Mouse (Mus musculus) ES-E14 (cell line): Measurements from ENCODE around the gene Map3k5.

ENCODE experiments used
- CHD2 ChIP-seq: IDR thresholded peaks from 2 replicates; pipeline ENCODE4 v1.6.1; 2014; ENCODE audit warnings: mild to moderate bottlenecking, low read depth, low read length, inconsistent platforms
- HCFC1 ChIP-seq: IDR thresholded peaks from 2 replicates; pipeline ENCODE4 v1.6.1; 2012; ENCODE audit warnings: low read length, inconsistent platforms, borderline replicate concordance; ENCODE audit not compliant: insufficient read depth
- MAFK ChIP-seq: IDR thresholded peaks from 2 replicates; pipeline ENCODE4 v1.6.1; 2014; ENCODE audit warnings: mild to moderate bottlenecking, low read depth, low read length, inconsistent platforms; ENCODE audit not compliant: insufficient read depth
- ZC3H11A ChIP-seq: IDR thresholded peaks from 2 replicates; pipeline ENCODE4 v1.6.1; 2012; ENCODE audit warnings: low read depth, mild to moderate bottlenecking, inconsistent platforms, low read length, borderline replicate concordance
- ZNF384 ChIP-seq: IDR thresholded peaks from 2 replicates; pipeline ENCODE4 v1.6.1; 2012; ENCODE audit warnings: low read depth, low read length, inconsistent platforms

DNA sequence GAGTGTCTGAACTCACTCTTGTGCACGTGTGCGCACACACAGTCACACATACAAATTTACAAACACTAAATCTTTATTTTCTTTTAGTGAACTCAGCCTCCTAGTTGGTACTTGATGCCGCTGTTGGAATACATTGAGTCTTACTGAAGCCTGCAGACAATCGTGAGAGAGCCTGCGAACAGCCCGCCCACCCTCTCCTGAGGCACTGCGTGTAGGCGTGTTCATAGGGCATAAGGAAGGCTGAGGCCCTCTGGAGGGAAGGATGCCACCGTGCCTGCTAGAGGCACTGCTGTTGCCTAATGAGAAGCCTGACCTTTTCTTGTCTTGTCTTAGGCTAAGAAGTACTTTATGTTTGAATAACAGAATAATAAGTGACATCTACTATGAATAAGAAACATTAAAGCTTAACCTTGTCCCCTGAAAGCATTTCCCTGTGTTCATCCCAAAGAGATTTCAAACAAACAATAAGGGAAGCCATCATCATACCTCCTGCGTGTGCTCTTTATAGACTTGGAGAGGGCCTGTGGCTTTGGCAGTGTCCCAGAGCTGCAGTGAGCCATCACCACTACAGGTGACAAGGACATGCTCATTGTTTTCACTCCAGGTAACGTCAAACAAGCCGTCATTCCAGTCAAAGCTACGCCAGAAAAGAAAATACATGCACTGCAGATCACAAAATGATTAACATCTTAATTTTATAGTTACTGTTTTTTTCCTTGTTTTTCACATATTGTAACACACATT, 30.0 kb upstream of the Map3k5 start:
- TF ChIP-seq ZNF384 = no peak
- TF ChIP-seq ZC3H11A = no peak
- TF ChIP-seq MAFK = no peak
- no peak for TF ChIP-seq CHD2
- TF ChIP-seq HCFC1 = no peak
